Mouse (Mus musculus): ENCODE results near the gene C2. TPM values are rescaled to one million over a fixed set of nuclear protein-coding genes. Genes with fewer than 3 reads are reported as not detected.

Gene C2
- polyA plus RNA-seq, 1 experiment from 2014 or later, result 1.7 TPM

DNA sequence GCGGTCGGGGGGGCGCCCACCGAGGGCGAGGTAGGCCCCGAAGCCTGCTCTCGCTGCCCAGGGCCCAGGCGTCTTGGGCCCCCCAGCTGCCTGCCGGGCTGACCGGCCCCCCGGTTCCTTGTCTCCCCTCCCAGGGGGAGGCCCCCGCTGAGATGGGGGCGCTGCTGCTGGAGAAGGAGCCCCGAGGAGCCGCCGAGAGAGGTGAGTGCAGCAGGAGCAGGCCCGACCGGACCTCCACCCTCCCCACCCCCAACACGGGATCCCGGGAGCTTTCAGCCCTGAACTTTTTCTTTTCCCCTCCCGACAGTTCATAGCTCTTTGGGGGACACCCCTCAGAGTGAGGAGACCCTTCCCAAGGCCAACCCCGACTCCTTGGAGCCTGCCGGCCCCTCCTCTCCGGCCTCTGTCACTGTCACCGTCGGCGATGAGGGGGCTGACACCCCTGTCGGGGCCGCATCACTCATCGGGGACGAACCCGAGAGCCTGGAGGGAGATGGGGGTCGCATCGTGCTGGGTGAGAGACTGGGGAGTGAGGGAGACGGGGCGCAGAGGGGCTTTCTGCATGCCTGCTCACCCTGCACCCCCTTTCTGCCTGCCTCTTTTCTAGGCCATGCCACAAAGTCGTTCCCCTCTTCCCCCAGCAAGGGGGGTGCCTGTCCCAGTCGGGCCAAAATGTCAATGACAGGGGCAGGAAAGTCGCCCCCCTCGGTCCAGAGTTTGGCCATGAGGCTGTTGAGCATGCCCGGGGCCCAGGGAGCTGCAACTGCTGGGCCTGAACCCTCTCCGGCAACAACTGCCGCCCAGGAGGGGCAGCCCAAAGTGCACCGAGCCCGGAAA is 1.2 kb upstream of the C2 start:
- H3K27me3 ChIP-seq (ENCODE audit: control insufficient read depth, insufficient read depth, low read length), result no peaks in the 10 kb centered on the region
- peak overlapping the region; percentile 97 for H3K27ac ChIP-seq (ENCODE audit: low read depth, low read length)
- peaks cover 26% of the 10 kb centered on the region for H3K36me3 ChIP-seq (ENCODE audit: control insufficient read depth, insufficient read depth, low read length)
- H3K4me2 ChIP-seq (replicated peaks; ENCODE audit: low read depth, low read length), result peak overlapping the region; percentile 90
- peak overlapping the region; percentile 92 for H3K4me3 ChIP-seq (ENCODE audit: low read length)
- ATAC-seq (ENCODE audit: low FRiP score, low TSS enrichment), result no peak
- 1% methylated on average over 34 of the region's 45 CpGs for WGBS
- H3K9ac ChIP-seq (ENCODE audit: low read depth, low read length), result peak overlapping the region; percentile 93
- peaks cover 13% of the 10 kb centered on the region for H3K4me1 ChIP-seq (ENCODE audit: control insufficient read depth, insufficient read depth, low read length)
- no peaks in the 10 kb centered on the region for H3K9me3 ChIP-seq (ENCODE audit: control insufficient read depth, low read length)

- H3K27ac ChIP-seq (ENCODE audit: low read depth, low read length), result peak overlapping the region; percentile 97
- H3K9me3 ChIP-seq (ENCODE audit: control insufficient read depth, low read length), result no peaks in the 10 kb centered on the region
- H3K27me3 ChIP-seq (ENCODE audit: control insufficient read depth, insufficient read depth, low read length), result no peaks in the 10 kb centered on the region
- peaks cover 24% of the 10 kb centered on the region for H3K36me3 ChIP-seq (ENCODE audit: control insufficient read depth, insufficient read depth, low read length)
- H3K4me1 ChIP-seq (ENCODE audit: control insufficient read depth, insufficient read depth, low read length), result peaks cover 13% of the 10 kb centered on the region
- H3K4me3 ChIP-seq (ENCODE audit: low read length), result peak overlapping the region; percentile 92
- WGBS, result 0% methylated on average over 18 of the region's 47 CpGs
- peak overlapping the region; percentile 93 for H3K9ac ChIP-seq (ENCODE audit: low read depth, low read length)
- peak overlapping the region; percentile 90 for H3K4me2 ChIP-seq (replicated peaks; ENCODE audit: low read depth, low read length)
- no peak for ATAC-seq (ENCODE audit: low FRiP score, low TSS enrichment)
Observed at GRCm38 (mm10) chr17:34898706-34899052, 614 bp upstream of the C2 start.

DNA sequence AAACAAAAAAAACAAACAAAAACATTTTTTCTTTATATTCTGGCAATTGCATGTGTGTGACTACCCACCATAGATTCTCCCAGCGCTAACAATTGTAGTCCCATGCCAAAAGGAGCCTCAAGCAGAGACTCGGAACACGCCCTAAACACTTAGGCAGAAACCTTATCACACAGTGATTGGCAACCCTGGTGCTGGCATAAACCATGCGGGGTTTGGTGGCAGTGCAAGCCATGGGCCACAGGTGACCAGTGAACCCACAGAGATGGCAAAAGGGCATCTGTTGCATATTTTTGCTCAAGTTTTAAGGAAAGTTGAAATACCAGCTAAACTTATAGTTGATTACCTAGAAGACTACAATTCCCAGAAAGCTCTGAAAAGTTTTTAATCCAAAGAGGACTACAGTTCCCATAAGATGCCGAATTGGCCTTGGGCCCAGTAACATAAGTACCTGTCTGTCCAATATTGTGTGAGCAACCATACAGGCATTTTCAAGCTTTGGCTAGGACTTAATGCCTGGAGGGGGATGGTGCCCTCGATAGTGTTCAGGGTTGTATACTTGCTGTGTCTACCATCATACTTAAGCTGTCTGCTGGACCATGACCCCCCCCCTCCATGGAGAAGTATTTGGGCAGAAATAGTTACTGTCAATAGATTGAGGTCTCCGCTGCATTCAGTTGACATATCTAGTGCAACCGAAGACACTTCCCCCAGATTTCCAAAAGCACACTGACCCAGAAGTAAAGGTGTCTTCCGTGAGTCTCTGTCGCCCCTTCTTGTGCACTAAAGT is 499 bp downstream of the C2 start:
- ATAC-seq (ENCODE audit: low FRiP score, low TSS enrichment), result no peak
- H3K9ac ChIP-seq (ENCODE audit: low read depth, low read length), result peak overlapping the region; percentile 93
- no peaks in the 10 kb centered on the region for H3K27me3 ChIP-seq (ENCODE audit: control insufficient read depth, insufficient read depth, low read length)
- H3K36me3 ChIP-seq (ENCODE audit: control insufficient read depth, insufficient read depth, low read length), result peaks cover 13% of the 10 kb centered on the region
- H3K4me2 ChIP-seq (replicated peaks; ENCODE audit: low read depth, low read length), result peak overlapping the region; percentile 90
- no peaks in the 10 kb centered on the region for H3K9me3 ChIP-seq (ENCODE audit: control insufficient read depth, low read length)
- peak overlapping the region; percentile 97 for H3K27ac ChIP-seq (ENCODE audit: low read depth, low read length)
- H3K4me3 ChIP-seq (ENCODE audit: low read length), result peak overlapping the region; percentile 92
- 16% methylated on average over 10 of the region's 10 CpGs for WGBS
- H3K4me1 ChIP-seq (ENCODE audit: control insufficient read depth, insufficient read depth, low read length), result peaks cover 10% of the 10 kb centered on the region

DNA sequence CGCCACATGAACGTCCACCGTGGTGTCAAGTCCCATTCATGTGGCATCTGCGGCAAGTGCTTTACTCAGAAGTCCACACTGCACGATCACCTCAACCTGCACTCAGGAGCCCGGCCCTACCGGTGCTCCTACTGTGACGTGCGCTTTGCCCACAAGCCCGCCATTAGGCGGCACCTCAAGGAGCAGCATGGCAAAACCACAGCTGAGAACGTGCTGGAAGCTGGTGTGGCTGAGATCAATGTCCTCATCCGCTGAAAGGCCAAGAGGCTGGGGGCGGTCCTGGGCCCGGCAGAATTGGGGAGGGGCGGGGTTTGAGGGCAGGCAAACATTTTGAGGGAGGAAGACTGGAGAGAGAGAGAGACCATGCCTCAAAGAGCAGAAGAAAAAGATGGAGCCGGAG is 1.7 kb downstream of the C2 start:
- Histone ChIP-seq H3K4me2 (replicated peaks; ENCODE audit: low read depth, low read length) (peak overlapping the region; percentile 8; the same call in 1 of the 2 replicates), H3K4me3 (ENCODE audit: low read length) (no peak overlapping the region), H3K9me3 (ENCODE audit: control insufficient read depth, low read length) (no peaks in the 10 kb centered on the region), H3K36me3 (ENCODE audit: control insufficient read depth, insufficient read depth, low read length) (peaks cover 7% of the 10 kb centered on the region), H3K4me1 (ENCODE audit: control insufficient read depth, insufficient read depth, low read length) (peaks cover 10% of the 10 kb centered on the region), H3K27ac (ENCODE audit: low read depth, low read length) (no peak overlapping the region), H3K27me3 (ENCODE audit: control insufficient read depth, insufficient read depth, low read length) (no peaks in the 10 kb centered on the region), H3K9ac (ENCODE audit: low read depth, low read length) (no peak overlapping the region)
- WGBS, result 87% methylated on average over 17 of the region's 17 CpGs
- ATAC-seq (ENCODE audit: low FRiP score, low TSS enrichment), result no peak

DNA sequence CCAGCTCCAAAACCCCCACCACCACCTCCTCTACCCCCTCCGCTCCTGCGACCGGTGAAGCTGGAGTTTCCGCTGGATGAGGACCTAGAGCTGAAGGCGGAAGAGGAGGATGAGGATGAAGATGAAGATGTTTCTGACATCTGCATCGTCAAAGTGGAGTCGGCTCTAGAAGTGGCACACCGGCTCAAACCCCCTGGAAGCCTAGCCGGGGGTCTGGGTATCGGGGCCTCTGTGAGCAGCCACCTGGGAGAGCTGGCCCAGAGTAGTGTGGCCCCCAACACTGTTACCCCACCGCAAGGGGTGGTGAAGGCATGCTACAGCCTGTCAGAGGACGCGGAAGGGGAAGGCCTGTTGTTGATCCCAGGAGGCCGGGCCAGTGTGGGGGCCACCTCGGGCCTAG is 2.3 kb downstream of the C2 start:
- Histone ChIP-seq H3K4me3 (ENCODE audit: low read length) (peak overlapping the region; percentile 53), H3K4me2 (replicated peaks; ENCODE audit: low read depth, low read length) (peak overlapping the region; percentile 79), H3K27me3 (ENCODE audit: control insufficient read depth, insufficient read depth, low read length) (no peaks in the 10 kb centered on the region), H3K4me1 (ENCODE audit: control insufficient read depth, insufficient read depth, low read length) (peaks cover 10% of the 10 kb centered on the region), H3K27ac (ENCODE audit: low read depth, low read length) (peak overlapping the region; percentile 75; the same call in 1 of the 2 replicates), H3K36me3 (ENCODE audit: control insufficient read depth, insufficient read depth, low read length) (peaks cover 7% of the 10 kb centered on the region), H3K9me3 (ENCODE audit: control insufficient read depth, low read length) (no peaks in the 10 kb centered on the region), H3K9ac (ENCODE audit: low read depth, low read length) (peak overlapping the region; percentile 78; the same call in 1 of the 2 replicates)
- WGBS, result 93% methylated on average over 15 of the region's 15 CpGs
- no peak for ATAC-seq (ENCODE audit: low FRiP score, low TSS enrichment)

GRCm38 (mm10) chr17:34894801-34895530 is 3.1 kb downstream of the C2 start:
- peak overlapping the region; percentile 53 for H3K4me3 ChIP-seq (ENCODE audit: low read length)
- peak; percentile 21 for ATAC-seq (ENCODE audit: low FRiP score, low TSS enrichment)
- H3K4me2 ChIP-seq (replicated peaks; ENCODE audit: low read depth, low read length), result peak overlapping the region; percentile 79
- 6% methylated on average over 49 of the region's 51 CpGs for WGBS
- H3K36me3 ChIP-seq (ENCODE audit: control insufficient read depth, insufficient read depth, low read length), result peaks cover 7% of the 10 kb centered on the region
- no peaks in the 10 kb centered on the region for H3K27me3 ChIP-seq (ENCODE audit: control insufficient read depth, insufficient read depth, low read length)
- peak overlapping the region; percentile 78 for H3K9ac ChIP-seq (ENCODE audit: low read depth, low read length)
- peak overlapping the region; percentile 75 for H3K27ac ChIP-seq (ENCODE audit: low read depth, low read length)
- H3K4me1 ChIP-seq (ENCODE audit: control insufficient read depth, insufficient read depth, low read length), result peaks cover 10% of the 10 kb centered on the region
- H3K9me3 ChIP-seq (ENCODE audit: control insufficient read depth, low read length), result no peaks in the 10 kb centered on the region

DNA sequence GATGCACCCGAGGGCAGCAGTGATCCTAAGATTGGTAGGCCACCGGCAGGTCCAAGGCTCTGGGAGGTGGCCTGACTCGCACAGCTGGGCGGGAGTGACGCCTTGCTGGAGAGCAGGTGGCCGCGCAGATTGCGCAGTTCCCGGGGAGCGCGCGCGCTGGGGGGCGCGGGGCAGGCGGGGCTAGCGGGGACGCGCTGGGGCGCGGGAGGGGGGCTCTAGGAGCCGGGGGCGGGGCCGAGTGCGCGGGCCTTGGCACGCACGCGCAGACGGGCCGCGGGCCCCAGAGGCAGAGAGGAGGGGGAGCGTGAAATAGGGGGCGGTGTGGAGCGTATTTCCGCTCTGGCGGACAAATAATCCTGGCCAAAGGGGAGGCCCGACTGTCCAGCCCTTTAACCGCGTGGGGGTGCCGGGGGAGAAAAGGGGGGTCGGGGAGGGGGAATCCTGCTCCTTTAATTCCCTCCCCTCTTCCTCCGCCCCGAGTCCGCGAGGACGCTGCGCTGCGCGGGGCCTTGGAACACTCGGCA is 3.9 kb downstream of the C2 start:
- no peaks in the 10 kb centered on the region for H3K27me3 ChIP-seq (ENCODE audit: control insufficient read depth, insufficient read depth, low read length)
- ATAC-seq (ENCODE audit: low FRiP score, low TSS enrichment), result peak; percentile 92
- H3K4me1 ChIP-seq (ENCODE audit: control insufficient read depth, insufficient read depth, low read length), result peaks cover 10% of the 10 kb centered on the region
- peak overlapping the region; percentile 79 for H3K4me2 ChIP-seq (replicated peaks; ENCODE audit: low read depth, low read length)
- under 1% methylated on average over 42 of the region's 51 CpGs for whole genome bisulfite sequencing
- H3K27ac ChIP-seq (ENCODE audit: low read depth, low read length), result peak overlapping the region; percentile 75
- H3K9me3 ChIP-seq (ENCODE audit: control insufficient read depth, low read length), result no peaks in the 10 kb centered on the region
- H3K4me3 ChIP-seq (ENCODE audit: low read length), result peak overlapping the region; percentile 53
- H3K9ac ChIP-seq (ENCODE audit: low read depth, low read length), result peak overlapping the region; percentile 78
- H3K36me3 ChIP-seq (ENCODE audit: control insufficient read depth, insufficient read depth, low read length), result peaks cover 7% of the 10 kb centered on the region

DNA sequence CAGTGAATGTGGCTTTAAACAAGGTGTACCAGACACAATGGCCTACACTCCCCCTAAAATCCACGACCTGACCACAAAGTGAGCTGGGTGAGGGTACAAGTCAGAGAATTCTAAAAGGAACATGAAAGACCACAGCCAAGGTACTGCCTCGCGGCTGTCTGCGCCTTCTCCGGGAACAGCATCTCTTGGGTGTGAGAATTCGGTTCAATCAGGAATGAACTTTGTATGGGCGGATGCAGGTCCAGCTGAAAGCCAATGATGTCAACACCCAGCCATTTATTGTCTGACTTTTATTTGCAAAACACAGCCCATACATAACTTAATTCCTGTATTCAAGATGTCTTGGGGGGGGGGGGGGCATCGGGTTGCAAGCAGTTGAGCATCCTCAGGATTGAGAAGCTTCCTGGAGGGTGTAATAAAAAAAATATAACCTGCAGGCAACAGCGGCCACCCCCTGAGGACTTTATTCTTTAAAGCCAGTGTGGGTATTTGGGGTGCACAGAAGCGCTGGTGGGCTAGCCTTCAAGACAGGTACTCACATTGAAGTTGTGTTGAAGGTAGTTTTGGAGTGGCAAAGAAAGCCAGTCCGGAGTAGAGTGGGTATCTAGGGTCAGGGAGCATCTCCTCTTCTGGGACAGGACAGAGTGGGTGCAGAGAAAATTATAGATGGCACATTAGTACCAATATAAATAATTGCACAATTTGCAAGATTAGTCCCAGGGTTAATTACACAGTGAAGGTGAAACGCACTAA is 4.8 kb downstream of the C2 start:
- H3K9ac ChIP-seq (ENCODE audit: low read depth, low read length), result peak overlapping the region; percentile 48; the same call in 1 of the 2 replicates
- 74% methylated on average over 12 of the region's 12 CpGs for WGBS
- H3K36me3 ChIP-seq (ENCODE audit: control insufficient read depth, insufficient read depth, low read length), result peaks cover 7% of the 10 kb centered on the region
- peak overlapping the region; percentile 79 for H3K4me2 ChIP-seq (replicated peaks; ENCODE audit: low read depth, low read length)
- H3K27me3 ChIP-seq (ENCODE audit: control insufficient read depth, insufficient read depth, low read length), result no peaks in the 10 kb centered on the region
- H3K9me3 ChIP-seq (ENCODE audit: control insufficient read depth, low read length), result no peaks in the 10 kb centered on the region
- H3K27ac ChIP-seq (ENCODE audit: low read depth, low read length), result peak overlapping the region; percentile 74; the same call in 1 of the 2 replicates
- H3K4me3 ChIP-seq (ENCODE audit: low read length), result peak overlapping the region; percentile 53
- no peak for ATAC-seq (ENCODE audit: low FRiP score, low TSS enrichment)
- H3K4me1 ChIP-seq (ENCODE audit: control insufficient read depth, insufficient read depth, low read length), result peaks cover 10% of the 10 kb centered on the region
